Mouse (Mus musculus): Measurements from ENCODE around the gene Dock1. TPM values are rescaled to one million over a fixed set of nuclear protein-coding genes. Genes with fewer than 3 reads are reported as not detected.

The Dock1 gene
- polyA plus RNA-seq, 1 experiment from 2014 or later, result 40.3 TPM

GRCm38 (mm10) chr7:134700001-134700400 lies 29.5 kb downstream of the Dock1 start:
- no peaks in the 10 kb centered on the region for H3K27me3 ChIP-seq (replicated peaks; ENCODE audit: low read depth, poor library complexity, severe bottlenecking)
- H3K9me3 ChIP-seq, result no peaks in the 10 kb centered on the region
- WGBS, result 74% methylated on average over 5 of the region's 5 CpGs
- no peak overlapping the region for H3K4me3 ChIP-seq
- H3K4me1 ChIP-seq, result peaks cover 31% of the 10 kb centered on the region
- no peak overlapping the region for H3K27ac ChIP-seq (replicated peaks)
- H3K36me3 ChIP-seq (replicated peaks), result 0 out of 2 replicates have a peak, but pooled peaks cover 3% of the 10 kb centered on the region
- DNase-seq (ENCODE audit: low spot score), result no peak

GRCm38 (mm10) chr7:134702481-134702880 lies 32.0 kb downstream of the Dock1 start:
- Histone ChIP-seq H3K36me3 (replicated peaks) (no peaks in the 10 kb centered on the region), H3K4me1 (peaks cover 15% of the 10 kb centered on the region), H3K27ac (replicated peaks) (no peak overlapping the region), H3K27me3 (replicated peaks; ENCODE audit: low read depth, poor library complexity, severe bottlenecking) (no peaks in the 10 kb centered on the region), H3K4me3 (no peak overlapping the region), H3K9me3 (no peaks in the 10 kb centered on the region)
- DNase-seq (ENCODE audit: low spot score), result no peak
- WGBS, result 80% methylated on average over 5 of the region's 5 CpGs

DNA sequence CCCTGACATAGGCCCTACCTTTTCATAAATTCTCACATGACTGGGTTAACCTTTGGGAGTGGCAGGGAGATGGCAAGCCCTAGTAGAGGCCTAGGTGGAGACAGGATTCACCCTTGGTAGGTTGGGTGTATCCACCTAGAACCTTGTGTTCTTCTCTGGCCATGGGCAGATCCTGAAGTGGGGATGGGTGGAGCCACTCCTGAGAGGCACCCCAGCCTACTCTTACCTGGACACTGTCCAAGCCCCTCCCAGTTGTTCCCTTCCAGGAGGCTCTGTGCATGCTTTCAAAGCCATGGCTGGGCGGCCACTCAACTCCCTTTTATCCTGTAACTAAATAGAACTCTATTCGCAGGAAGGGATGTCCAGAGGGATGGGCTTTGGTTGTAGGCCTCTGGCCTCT lies 33.2 kb downstream of the Dock1 start:
- no peak for DNase-seq (ENCODE audit: low spot score)
- Histone ChIP-seq H3K27me3 (replicated peaks; ENCODE audit: low read depth, poor library complexity, severe bottlenecking) (no peaks in the 10 kb centered on the region), H3K4me1 (peaks cover 11% of the 10 kb centered on the region), H3K9me3 (no peaks in the 10 kb centered on the region), H3K36me3 (replicated peaks) (no peaks in the 10 kb centered on the region), H3K27ac (replicated peaks) (no peak overlapping the region), H3K4me3 (no peak overlapping the region)
- WGBS, result 86% methylated on average over 2 of the region's 2 CpGs

GRCm38 (mm10) chr7:134709226-134709853 lies 38.9 kb downstream of the Dock1 start:
- H3K9me3 ChIP-seq, result no peaks in the 10 kb centered on the region
- H3K36me3 ChIP-seq (replicated peaks), result peaks cover 5% of the 10 kb centered on the region
- no peak for DNase-seq (ENCODE audit: low spot score)
- whole genome bisulfite sequencing, result 29% methylated on average over 5 of the region's 5 CpGs
- peaks cover 12% of the 10 kb centered on the region for H3K4me1 ChIP-seq
- H3K27me3 ChIP-seq (replicated peaks; ENCODE audit: low read depth, poor library complexity, severe bottlenecking), result no peaks in the 10 kb centered on the region
- H3K4me3 ChIP-seq, result no peak overlapping the region
- no peak overlapping the region for H3K27ac ChIP-seq (replicated peaks)

- H3K27ac ChIP-seq (replicated peaks), result no peak overlapping the region
- no peak overlapping the region for H3K4me3 ChIP-seq
- WGBS, result 95% methylated on average over 1 of the region's 1 CpGs
- no peaks in the 10 kb centered on the region for H3K27me3 ChIP-seq (replicated peaks; ENCODE audit: low read depth, poor library complexity, severe bottlenecking)
- peaks cover 5% of the 10 kb centered on the region for H3K36me3 ChIP-seq (replicated peaks)
- H3K9me3 ChIP-seq, result no peaks in the 10 kb centered on the region
- H3K4me1 ChIP-seq, result peaks cover 16% of the 10 kb centered on the region
- DNase-seq (ENCODE audit: low spot score), result no peak
These were observed 41.1 kb downstream of the Dock1 start for GRCm38 (mm10) chr7:134711576-134711975.

DNA sequence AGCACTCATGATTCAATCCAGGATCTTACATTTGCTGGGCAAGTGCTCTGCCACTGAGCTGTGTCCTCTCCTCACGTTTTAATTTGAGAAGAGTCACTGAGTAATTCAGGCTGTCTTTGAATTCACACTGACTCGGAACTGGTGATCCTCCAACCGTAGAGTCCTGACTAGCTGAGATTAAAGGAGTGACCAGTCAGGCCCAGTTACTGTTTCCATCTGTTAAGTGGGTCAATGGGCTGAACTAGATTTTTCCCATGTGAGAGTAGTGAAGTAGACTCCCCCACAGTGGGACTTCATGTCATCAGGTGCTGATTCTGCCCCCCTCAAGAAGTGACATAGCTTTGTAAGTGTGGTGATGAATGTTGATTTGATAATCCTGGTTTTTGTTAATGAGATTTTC lies 49.0 kb downstream of the Dock1 start:
- H3K9me3 ChIP-seq, result no peaks in the 10 kb centered on the region
- no peak overlapping the region for H3K4me3 ChIP-seq
- no peaks in the 10 kb centered on the region; the same call in 1 of the 2 replicates for H3K36me3 ChIP-seq (replicated peaks)
- no peak overlapping the region for H3K27ac ChIP-seq (replicated peaks)
- H3K27me3 ChIP-seq (replicated peaks; ENCODE audit: low read depth, poor library complexity, severe bottlenecking), result no peaks in the 10 kb centered on the region
- H3K4me1 ChIP-seq, result peaks cover 11% of the 10 kb centered on the region
- no peak for DNase-seq (ENCODE audit: low spot score)
- WGBS, result 85% methylated on average over 3 of the region's 3 CpGs

DNA sequence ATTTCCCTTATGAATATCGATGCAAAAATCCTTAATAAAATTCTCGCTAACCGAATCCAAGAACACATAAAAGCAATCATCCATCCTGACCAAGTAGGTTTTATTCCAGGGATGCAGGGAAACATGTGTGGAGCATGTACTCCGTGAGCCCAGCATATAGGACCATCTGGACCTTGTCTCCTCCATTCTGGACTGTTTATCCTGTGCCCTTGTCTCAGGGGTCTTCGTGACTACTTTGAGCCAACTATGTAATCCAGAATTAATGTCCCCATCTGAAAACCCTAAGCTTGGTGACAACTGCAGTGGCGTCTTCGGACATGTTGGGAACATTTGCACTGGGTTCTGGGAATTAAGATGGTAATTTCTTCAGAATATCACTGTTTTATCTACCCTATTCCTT lies 51.9 kb downstream of the Dock1 start:
- peaks cover 21% of the 10 kb centered on the region for H3K4me1 ChIP-seq
- no peak overlapping the region for H3K27ac ChIP-seq (replicated peaks)
- no peaks in the 10 kb centered on the region for H3K9me3 ChIP-seq
- peaks cover 14% of the 10 kb centered on the region for H3K36me3 ChIP-seq (replicated peaks)
- no peak overlapping the region for H3K4me3 ChIP-seq
- no peaks in the 10 kb centered on the region for H3K27me3 ChIP-seq (replicated peaks; ENCODE audit: low read depth, poor library complexity, severe bottlenecking)
- 96% methylated on average over 7 of the region's 7 CpGs for WGBS
- no peak for DNase-seq (ENCODE audit: low spot score)

DNA sequence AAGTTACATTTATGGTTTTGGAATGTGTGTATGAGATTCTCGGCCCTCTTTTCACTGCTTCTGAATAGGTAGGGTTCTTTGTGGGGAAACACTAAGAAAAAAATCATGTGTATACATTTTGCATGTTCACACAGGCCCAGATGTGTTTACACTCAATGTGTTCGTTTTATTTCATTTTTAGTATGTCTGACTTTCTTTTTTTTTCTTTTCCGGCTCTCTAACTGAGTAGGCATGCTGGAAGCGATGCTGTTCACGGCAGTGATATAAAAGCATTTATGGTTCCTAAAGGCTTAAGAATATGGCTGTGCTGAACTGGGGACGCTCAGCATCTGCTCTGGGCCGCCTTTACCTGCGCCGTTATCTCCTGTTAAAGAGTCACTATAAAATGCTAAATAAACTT lies 52.5 kb downstream of the Dock1 start:
- H3K9me3 ChIP-seq, result no peaks in the 10 kb centered on the region
- no peak for DNase-seq (ENCODE audit: low spot score)
- H3K4me3 ChIP-seq, result no peak overlapping the region
- no peak overlapping the region for H3K27ac ChIP-seq (replicated peaks)
- peaks cover 21% of the 10 kb centered on the region for H3K4me1 ChIP-seq
- WGBS, result 94% methylated on average over 9 of the region's 9 CpGs
- peaks cover 19% of the 10 kb centered on the region for H3K36me3 ChIP-seq (replicated peaks)
- H3K27me3 ChIP-seq (replicated peaks; ENCODE audit: low read depth, poor library complexity, severe bottlenecking), result no peaks in the 10 kb centered on the region

- Histone ChIP-seq H3K36me3 (replicated peaks) (peaks cover 23% of the 10 kb centered on the region), H3K27me3 (replicated peaks; ENCODE audit: low read depth, poor library complexity, severe bottlenecking) (no peaks in the 10 kb centered on the region), H3K27ac (replicated peaks) (no peak overlapping the region), H3K4me3 (no peak overlapping the region), H3K4me1 (peaks cover 21% of the 10 kb centered on the region), H3K9me3 (no peaks in the 10 kb centered on the region)
- no peak for DNase-seq (ENCODE audit: low spot score)
- WGBS, result 93% methylated on average over 5 of the region's 5 CpGs
These were observed 53.1 kb downstream of the Dock1 start for GRCm38 (mm10) chr7:134723509-134723908.

- Histone ChIP-seq H3K27me3 (replicated peaks; ENCODE audit: low read depth, poor library complexity, severe bottlenecking) (no peaks in the 10 kb centered on the region), H3K27ac (replicated peaks) (no peak overlapping the region), H3K36me3 (replicated peaks) (peaks cover 31% of the 10 kb centered on the region), H3K4me3 (no peak overlapping the region), H3K4me1 (peaks cover 21% of the 10 kb centered on the region), H3K9me3 (no peaks in the 10 kb centered on the region)
- 25% methylated on average over 7 of the region's 7 CpGs for WGBS
- no peak for DNase-seq (ENCODE audit: low spot score)
These were observed 54.4 kb downstream of the Dock1 start for GRCm38 (mm10) chr7:134724841-134725240.

GRCm38 (mm10) chr7:134725551-134726529 lies 55.4 kb downstream of the Dock1 start:
- H3K9me3 ChIP-seq, result no peaks in the 10 kb centered on the region
- peaks cover 39% of the 10 kb centered on the region for H3K36me3 ChIP-seq (replicated peaks)
- no peaks in the 10 kb centered on the region for H3K27me3 ChIP-seq (replicated peaks; ENCODE audit: low read depth, poor library complexity, severe bottlenecking)
- H3K4me1 ChIP-seq, result peaks cover 21% of the 10 kb centered on the region
- H3K27ac ChIP-seq (replicated peaks), result no peak overlapping the region
- H3K4me3 ChIP-seq, result no peak overlapping the region
- 51% methylated on average over 11 of the region's 11 CpGs for WGBS
- DNase-seq (ENCODE audit: low spot score), result no peak

DNA sequence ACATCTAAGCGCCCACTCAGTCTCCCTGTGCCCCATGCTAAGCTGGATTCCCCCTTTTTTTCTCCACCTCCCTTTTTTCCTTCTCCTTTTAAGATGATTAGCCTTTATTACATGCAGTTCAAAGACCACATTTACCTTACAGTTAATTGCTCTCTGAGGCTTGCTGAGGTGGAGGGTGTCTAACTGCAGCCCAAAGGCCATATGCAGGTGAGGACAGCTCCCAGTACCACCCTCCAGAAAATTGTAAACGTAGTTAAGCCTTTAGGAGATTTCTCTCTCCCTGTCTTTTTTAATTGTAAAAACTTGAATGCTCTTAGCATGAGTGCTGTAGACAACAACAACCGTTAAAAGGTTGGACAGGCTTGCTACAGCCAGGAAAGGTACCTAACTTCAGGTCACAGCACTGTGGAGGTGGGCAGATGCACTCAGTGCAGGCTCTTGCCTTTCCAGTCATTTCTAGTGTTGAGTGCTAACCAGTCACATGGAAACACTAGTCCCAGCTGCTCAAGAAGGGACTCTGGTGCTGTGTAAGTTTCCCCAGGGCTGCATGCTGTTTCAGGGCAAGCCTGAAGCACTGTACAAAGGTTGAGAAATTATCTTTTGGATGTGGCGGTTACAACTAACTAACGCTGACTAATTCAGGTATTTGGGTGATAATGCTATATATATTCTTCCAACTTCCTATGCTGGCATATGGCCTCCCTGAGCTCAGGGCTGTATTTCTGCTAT lies 56.2 kb downstream of the Dock1 start:
- Histone ChIP-seq H3K36me3 (replicated peaks) (peaks cover 47% of the 10 kb centered on the region), H3K4me3 (no peak overlapping the region), H3K9me3 (no peaks in the 10 kb centered on the region), H3K27ac (replicated peaks) (no peak overlapping the region), H3K4me1 (peaks cover 21% of the 10 kb centered on the region), H3K27me3 (replicated peaks; ENCODE audit: low read depth, poor library complexity, severe bottlenecking) (no peaks in the 10 kb centered on the region)
- no peak for DNase-seq (ENCODE audit: low spot score)
- 87% methylated on average over 5 of the region's 5 CpGs for WGBS

Measured in embryonic facial prominence, embryonic 10.5 days (tissue).